Mouse (Mus musculus): Measurements from ENCODE around the gene Slc5a11. TPM values are rescaled to one million over a fixed set of nuclear protein-coding genes. Genes with fewer than 3 reads are reported as not detected.

Slc5a11 gene
- polyA plus RNA-seq, 1 experiment from 2014 or later = 0.70 TPM

DNA sequence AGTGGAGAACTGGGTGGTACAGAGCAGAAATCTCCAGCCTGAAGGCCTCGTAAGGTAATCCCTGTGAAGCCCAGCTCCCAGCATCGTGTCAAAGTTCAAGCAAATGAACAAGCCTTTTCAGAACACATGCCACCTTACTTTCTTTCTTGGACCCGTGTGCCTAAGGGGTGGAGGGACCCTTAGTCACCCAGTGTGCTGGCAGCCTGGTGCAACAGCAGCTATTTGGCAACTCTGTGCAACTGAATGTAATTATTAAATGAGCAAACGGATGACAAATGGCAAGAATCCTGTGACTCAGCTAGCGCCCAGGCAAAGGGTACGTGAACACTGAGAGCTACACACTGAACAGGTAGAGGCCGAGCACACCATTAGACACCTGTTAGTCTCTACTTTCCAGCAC is 79.3 kb downstream of the Slc5a11 start:
- no peak overlapping the region for H3K4me3 ChIP-seq
- peaks cover 93% of the 10 kb centered on the region for H3K36me3 ChIP-seq
- H3K27ac ChIP-seq = no peak overlapping the region
- 94% methylated on average over 7 of the region's 7 CpGs for WGBS
- no peaks in the 10 kb centered on the region for H3K4me1 ChIP-seq (replicated peaks)
- H3K9me3 ChIP-seq = no peaks in the 10 kb centered on the region
- H3K4me2 ChIP-seq = no peak overlapping the region
- no peak overlapping the region for H3K9ac ChIP-seq
- H3K27me3 ChIP-seq = no peaks in the 10 kb centered on the region
- ATAC-seq (ENCODE audit: low FRiP score) = no peak

GRCm38 (mm10) chr7:123295423-123295822 is 80.8 kb downstream of the Slc5a11 start:
- Histone ChIP-seq H3K9me3 (no peaks in the 10 kb centered on the region), H3K4me3 (no peak overlapping the region), H3K9ac (no peak overlapping the region), H3K27ac (no peak overlapping the region), H3K4me2 (no peak overlapping the region), H3K36me3 (peaks cover 93% of the 10 kb centered on the region), H3K4me1 (replicated peaks) (no peaks in the 10 kb centered on the region), H3K27me3 (no peaks in the 10 kb centered on the region)
- no peak for ATAC-seq (ENCODE audit: low FRiP score)
- 87% methylated on average over 7 of the region's 7 CpGs for WGBS

DNA sequence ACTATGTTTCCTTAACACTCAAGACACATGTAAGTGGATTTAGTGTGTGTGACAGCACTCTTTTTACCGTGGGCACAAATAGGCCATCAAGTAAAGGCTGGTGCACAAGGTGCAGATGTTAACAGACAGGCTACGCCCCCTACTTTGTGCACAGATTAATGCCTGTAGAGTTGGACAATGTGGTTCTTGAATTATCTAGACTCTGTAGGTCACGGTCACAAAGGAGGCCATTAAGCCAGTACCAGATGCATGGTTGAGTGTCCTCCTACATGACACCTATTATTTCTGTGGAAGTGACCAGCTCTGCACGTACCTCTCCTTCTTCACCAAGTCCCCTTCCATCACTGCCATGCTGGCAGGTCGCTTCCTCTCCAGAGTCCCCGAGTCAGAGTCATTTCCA is 81.5 kb downstream of the Slc5a11 start:
- no peak overlapping the region for H3K27ac ChIP-seq
- no peaks in the 10 kb centered on the region for H3K4me1 ChIP-seq (replicated peaks)
- peaks cover 88% of the 10 kb centered on the region for H3K36me3 ChIP-seq
- WGBS = 78% methylated on average over 6 of the region's 6 CpGs
- no peak for ATAC-seq (ENCODE audit: low FRiP score)
- H3K4me3 ChIP-seq = no peak overlapping the region
- no peak overlapping the region for H3K4me2 ChIP-seq
- H3K9me3 ChIP-seq = no peaks in the 10 kb centered on the region
- no peaks in the 10 kb centered on the region for H3K27me3 ChIP-seq
- no peak overlapping the region for H3K9ac ChIP-seq

DNA sequence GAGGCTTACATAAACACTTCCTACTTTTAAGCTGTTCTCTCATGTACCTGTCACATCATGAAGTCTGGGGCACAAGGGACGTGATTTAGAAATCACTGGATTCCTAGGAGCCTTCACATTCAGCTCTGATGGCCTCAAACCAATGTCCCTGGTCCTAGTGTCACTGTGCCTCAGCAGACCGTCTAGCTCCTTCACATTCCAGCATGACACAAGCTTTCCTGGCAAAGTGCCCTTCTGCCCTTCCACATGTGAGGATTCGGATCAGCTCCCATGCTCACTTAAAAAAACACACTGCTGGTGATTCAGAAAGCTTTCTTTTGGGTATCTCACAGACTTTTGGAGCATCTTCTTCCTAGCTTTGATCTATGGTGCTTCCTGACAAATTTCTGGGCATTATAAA is 83.6 kb downstream of the Slc5a11 start:
- no peaks in the 10 kb centered on the region for H3K9me3 ChIP-seq
- no peaks in the 10 kb centered on the region for H3K4me1 ChIP-seq (replicated peaks)
- no peak overlapping the region for H3K4me2 ChIP-seq
- no peak overlapping the region for H3K27ac ChIP-seq
- peaks cover 73% of the 10 kb centered on the region for H3K36me3 ChIP-seq
- H3K9ac ChIP-seq = no peak overlapping the region
- WGBS = 76% methylated on average over 3 of the region's 3 CpGs
- H3K4me3 ChIP-seq = no peak overlapping the region
- H3K27me3 ChIP-seq = no peaks in the 10 kb centered on the region
- no peak for ATAC-seq (ENCODE audit: low FRiP score)

- Histone ChIP-seq H3K4me3 (no peak overlapping the region), H3K4me1 (replicated peaks) (no peaks in the 10 kb centered on the region), H3K4me2 (no peak overlapping the region), H3K9me3 (no peaks in the 10 kb centered on the region), H3K27me3 (no peaks in the 10 kb centered on the region), H3K27ac (no peak overlapping the region), H3K9ac (no peak overlapping the region), H3K36me3 (peaks cover 72% of the 10 kb centered on the region)
- 75% methylated on average over 3 of the region's 3 CpGs for WGBS
- ATAC-seq (ENCODE audit: low FRiP score) = no peak
Measured at GRCm38 (mm10) chr7:123300258-123300657, 85.7 kb downstream of the Slc5a11 start.

GRCm38 (mm10) chr7:123305397-123305796 is 90.8 kb downstream of the Slc5a11 start:
- Histone ChIP-seq H3K4me3 (no peak overlapping the region), H3K36me3 (peaks cover 74% of the 10 kb centered on the region), H3K4me1 (replicated peaks) (no peaks in the 10 kb centered on the region), H3K9me3 (no peaks in the 10 kb centered on the region), H3K27ac (no peak overlapping the region), H3K4me2 (no peak overlapping the region), H3K27me3 (no peaks in the 10 kb centered on the region), H3K9ac (no peak overlapping the region)
- 88% methylated on average over 2 of the region's 2 CpGs for WGBS
- no peak for ATAC-seq (ENCODE audit: low FRiP score)

DNA sequence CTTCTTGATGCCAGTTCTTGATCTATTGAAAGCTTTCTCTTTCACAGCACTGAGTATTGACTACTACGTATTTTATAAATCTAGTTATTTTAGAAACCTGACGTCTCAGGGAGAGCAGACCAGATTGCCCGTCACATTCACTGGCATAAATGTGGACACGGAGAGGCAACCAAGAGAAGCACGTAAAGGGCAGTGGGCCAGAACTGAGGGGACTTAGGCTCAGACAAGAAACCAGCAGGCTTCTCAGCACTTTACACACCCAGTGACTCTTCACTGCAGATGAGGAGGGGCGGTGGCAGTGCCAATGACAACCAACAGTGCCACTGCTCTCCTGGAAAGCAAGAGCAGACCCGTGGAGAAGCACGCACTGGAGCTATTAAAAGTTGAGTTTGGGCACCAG is 92.7 kb downstream of the Slc5a11 start:
- Histone ChIP-seq H3K4me2 (no peak overlapping the region), H3K36me3 (peaks cover 90% of the 10 kb centered on the region), H3K9me3 (no peaks in the 10 kb centered on the region), H3K4me1 (replicated peaks) (no peaks in the 10 kb centered on the region), H3K27me3 (no peaks in the 10 kb centered on the region), H3K9ac (no peak overlapping the region), H3K4me3 (no peak overlapping the region), H3K27ac (no peak overlapping the region)
- WGBS = 96% methylated on average over 8 of the region's 8 CpGs
- ATAC-seq (ENCODE audit: low FRiP score) = no peak

GRCm38 (mm10) chr7:123307887-123308558 is 93.4 kb downstream of the Slc5a11 start:
- H3K36me3 ChIP-seq = peaks cover 93% of the 10 kb centered on the region
- no peak overlapping the region for H3K4me3 ChIP-seq
- H3K4me1 ChIP-seq (replicated peaks) = no peaks in the 10 kb centered on the region

DNA sequence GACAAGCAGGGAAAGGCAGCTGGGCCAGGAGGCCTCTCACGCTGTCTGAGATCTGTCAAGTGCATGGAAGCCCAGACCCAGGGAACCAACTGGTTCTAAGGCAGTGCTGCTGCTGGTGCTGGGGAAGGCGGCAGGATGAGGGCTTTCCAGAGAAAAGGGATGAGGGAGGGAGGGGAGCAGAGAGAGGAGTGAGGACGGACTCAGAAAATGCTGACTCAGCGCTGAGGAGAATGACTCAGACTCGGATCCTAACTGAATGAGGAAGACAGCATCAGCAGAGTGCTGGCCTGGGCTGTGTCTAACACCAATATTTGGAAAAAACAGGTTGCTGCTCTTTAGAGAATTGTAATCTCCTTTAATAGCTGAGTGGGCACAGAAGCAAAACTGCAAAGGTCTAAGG is 97.3 kb downstream of the Slc5a11 start:
- Histone ChIP-seq H3K27ac (no peak overlapping the region), H3K9me3 (no peaks in the 10 kb centered on the region), H3K36me3 (peaks cover 87% of the 10 kb centered on the region), H3K27me3 (no peaks in the 10 kb centered on the region), H3K4me2 (no peak overlapping the region), H3K4me1 (replicated peaks) (no peaks in the 10 kb centered on the region), H3K4me3 (no peak overlapping the region), H3K9ac (no peak overlapping the region)
- 78% methylated on average over 5 of the region's 5 CpGs for WGBS
- no peak for ATAC-seq (ENCODE audit: low FRiP score)

More at GRCm38 (mm10) chr7:123307887-123308558, 93.4 kb downstream of the Slc5a11 start:
- Histone ChIP-seq H3K4me2 (no peak overlapping the region), H3K9ac (no peak overlapping the region), H3K27ac (no peak overlapping the region), H3K9me3 (no peaks in the 10 kb centered on the region), H3K27me3 (no peaks in the 10 kb centered on the region)
- no peak for ATAC-seq (ENCODE audit: low FRiP score)
- 96% methylated on average over 4 of the region's 4 CpGs for WGBS

GRCm38 (mm10) chr7:123312738-123313137 is 98.2 kb downstream of the Slc5a11 start:
- Histone ChIP-seq H3K36me3 (peaks cover 87% of the 10 kb centered on the region), H3K9ac (no peak overlapping the region), H3K27me3 (no peaks in the 10 kb centered on the region), H3K4me1 (replicated peaks) (no peaks in the 10 kb centered on the region), H3K4me2 (no peak overlapping the region), H3K27ac (no peak overlapping the region), H3K9me3 (no peaks in the 10 kb centered on the region), H3K4me3 (no peak overlapping the region)
- 90% methylated on average over 3 of the region's 3 CpGs for WGBS
- no peak for ATAC-seq (ENCODE audit: low FRiP score)

- H3K36me3 ChIP-seq = peaks cover 79% of the 10 kb centered on the region
- 94% methylated on average over 13 of the region's 13 CpGs for WGBS
- no peaks in the 10 kb centered on the region for H3K4me1 ChIP-seq (replicated peaks)
- no peak overlapping the region for H3K27ac ChIP-seq
- no peaks in the 10 kb centered on the region for H3K27me3 ChIP-seq
- no peaks in the 10 kb centered on the region for H3K9me3 ChIP-seq
- H3K4me3 ChIP-seq = no peak overlapping the region
- no peak overlapping the region for H3K4me2 ChIP-seq
- ATAC-seq (ENCODE audit: low FRiP score) = no peak
- H3K9ac ChIP-seq = no peak overlapping the region
Measured at GRCm38 (mm10) chr7:123322452-123323121, 108.0 kb downstream of the Slc5a11 start.

Data from hindbrain, embryonic 13.5 days (tissue).